Mouse (Mus musculus) limb, embryonic 10.5 days (tissue): ENCODE data around the gene Prlh. TPM values are rescaled to one million over a fixed set of nuclear protein-coding genes. Genes with fewer than 3 reads are reported as not detected.

Source experiments
- DNase-seq: peaks from one replicate; pipeline ENCODE4 v3.0.0-alpha.2; 2017; ENCODE audit warnings: low spot score
- H3K27ac ChIP-seq: fragments of 300-500 bp; sonication (generic); 2 replicates; pipeline ENCODE4 v1.5.1; 2016; ENCODE audit warnings: mild to moderate bottlenecking
- H3K27me3 ChIP-seq: fragments of 300-500 bp; sonication (generic); 2 replicates; pipeline ENCODE4 v1.6.1; 2016; ENCODE audit warnings: low read depth, mild to moderate bottlenecking; ENCODE audit not compliant: poor library complexity, severe bottlenecking
- H3K36me3 ChIP-seq: fragments of 300-500 bp; sonication (generic); 2 replicates; pipeline ENCODE4 v1.6.1; 2016; ENCODE audit warnings: mild to moderate bottlenecking, moderate library complexity
- H3K4me1 ChIP-seq: fragments of 300-500 bp; sonication (generic); 2 replicates; pipeline ENCODE4 v1.6.1; 2016
- H3K4me3 ChIP-seq: fragments of 300-500 bp; sonication (generic); 2 replicates; pipeline ENCODE4 v1.5.1; 2016; ENCODE audit warnings: mild to moderate bottlenecking, moderate library complexity
- H3K9me3 ChIP-seq: fragments of 300-500 bp; sonication (generic); replicated peaks from 2 replicates; pipeline ENCODE4 v1.6.1; 2016; ENCODE audit warnings: mild to moderate bottlenecking
- WGBS: fragments of 180-500 bp; shearing (Covaris S2); methylation state at CpG from one replicate; pipeline ENCODE4 v1.1.7; 2016; 5-methylcytosine and 5-hydroxymethylcytosine counted together
- polyA plus RNA-seq: library from polyadenylated mRNA; unstranded; fragments of >200 nt; fragmentation: Nextera tagmentation; extraction: Ambion mirVana; gene quantifications from 2 replicates; pipeline ENCODE4 v1.2.1, GENCODE M21; 2016

The Prlh gene
- polyA plus RNA-seq, 1 experiment from 2014 or later = not detected

GRCm38 (mm10) chr1:90927308-90927707, 25.6 kb upstream of the Prlh start:
- no peak for DNase-seq
- H3K27ac ChIP-seq = no peak overlapping the region
- peaks cover 17% of the 10 kb centered on the region for H3K27me3 ChIP-seq
- H3K4me3 ChIP-seq = no peak overlapping the region
- H3K4me1 ChIP-seq = peaks cover 11% of the 10 kb centered on the region
- WGBS = 48% methylated on average over 15 of the region's 15 CpGs
- no peaks in the 10 kb centered on the region for H3K9me3 ChIP-seq
- no peaks in the 10 kb centered on the region for H3K36me3 ChIP-seq

GRCm38 (mm10) chr1:90927929-90928574, 24.9 kb upstream of the Prlh start:
- peak overlapping the region; percentile 43; the same call in 1 of the 2 replicates for H3K27ac ChIP-seq
- WGBS = 2% methylated on average over 23 of the region's 23 CpGs

GRCm38 (mm10) chr1:90928575-90928934, 24.4 kb upstream of the Prlh start:
- Histone ChIP-seq H3K27ac (0 out of 2 replicates have a peak overlapping the region, but pooled peaks have one; percentile 43), H3K36me3 (no peaks in the 10 kb centered on the region), H3K9me3 (no peaks in the 10 kb centered on the region), H3K27me3 (peaks cover 17% of the 10 kb centered on the region), H3K4me1 (peaks cover 11% of the 10 kb centered on the region), H3K4me3 (peak overlapping the region; percentile 45)
- DNase-seq = peak; percentile 90
- 6% methylated on average over 6 of the region's 6 CpGs for WGBS

More at GRCm38 (mm10) chr1:90927929-90928574, 24.9 kb upstream of the Prlh start:
- Histone ChIP-seq H3K36me3 (no peaks in the 10 kb centered on the region), H3K4me3 (peak overlapping the region; percentile 45), H3K4me1 (peaks cover 11% of the 10 kb centered on the region), H3K27me3 (peaks cover 17% of the 10 kb centered on the region), H3K9me3 (no peaks in the 10 kb centered on the region)
- peak; percentile 44 for DNase-seq

- Histone ChIP-seq H3K27ac (no peak overlapping the region), H3K9me3 (no peaks in the 10 kb centered on the region), H3K36me3 (no peaks in the 10 kb centered on the region), H3K4me3 (no peak overlapping the region), H3K4me1 (peaks cover 8% of the 10 kb centered on the region), H3K27me3 (peaks cover 4% of the 10 kb centered on the region)
- 81% methylated on average over 5 of the region's 5 CpGs for WGBS
- no peak for DNase-seq
Observed at GRCm38 (mm10) chr1:90933001-90933400, 19.9 kb upstream of the Prlh start.

- H3K4me3 ChIP-seq = no peak overlapping the region
- H3K27me3 ChIP-seq = no peaks in the 10 kb centered on the region
- H3K4me1 ChIP-seq = no peaks in the 10 kb centered on the region
- no peaks in the 10 kb centered on the region for H3K36me3 ChIP-seq
- WGBS = 67% methylated on average over 9 of the region's 9 CpGs
- no peak overlapping the region for H3K27ac ChIP-seq
- DNase-seq = no peak
- no peaks in the 10 kb centered on the region for H3K9me3 ChIP-seq
Observed at GRCm38 (mm10) chr1:90936990-90937389, 15.9 kb upstream of the Prlh start.

- no peak for DNase-seq
- H3K4me1 ChIP-seq = no peaks in the 10 kb centered on the region
- no peaks in the 10 kb centered on the region for H3K36me3 ChIP-seq
- 92% methylated on average over 4 of the region's 4 CpGs for WGBS
- no peak overlapping the region for H3K4me3 ChIP-seq
- H3K27me3 ChIP-seq = no peaks in the 10 kb centered on the region
- H3K9me3 ChIP-seq = no peaks in the 10 kb centered on the region
- H3K27ac ChIP-seq = no peak overlapping the region
Observed at GRCm38 (mm10) chr1:90939980-90940379, 12.9 kb upstream of the Prlh start.

GRCm38 (mm10) chr1:90945171-90945570, 7.7 kb upstream of the Prlh start:
- Histone ChIP-seq H3K4me1 (no peaks in the 10 kb centered on the region), H3K4me3 (no peak overlapping the region), H3K36me3 (no peaks in the 10 kb centered on the region), H3K9me3 (no peaks in the 10 kb centered on the region), H3K27ac (no peak overlapping the region), H3K27me3 (no peaks in the 10 kb centered on the region)
- DNase-seq = no peak
- WGBS = 61% methylated on average over 10 of the region's 10 CpGs

- 70% methylated on average over 2 of the region's 2 CpGs for WGBS
- no peak for DNase-seq
- H3K36me3 ChIP-seq = no peaks in the 10 kb centered on the region
- no peaks in the 10 kb centered on the region for H3K4me1 ChIP-seq
- H3K4me3 ChIP-seq = no peak overlapping the region
- H3K9me3 ChIP-seq = no peaks in the 10 kb centered on the region
- H3K27me3 ChIP-seq = no peaks in the 10 kb centered on the region
- no peak overlapping the region for H3K27ac ChIP-seq
Observed at GRCm38 (mm10) chr1:90947252-90947651, 5.7 kb upstream of the Prlh start.

- Histone ChIP-seq H3K27ac (no peak overlapping the region), H3K9me3 (no peaks in the 10 kb centered on the region), H3K4me3 (no peak overlapping the region), H3K36me3 (no peaks in the 10 kb centered on the region), H3K27me3 (no peaks in the 10 kb centered on the region), H3K4me1 (no peaks in the 10 kb centered on the region; the same call in 1 of the 2 replicates)
- no peak for DNase-seq
- WGBS = 81% methylated on average over 9 of the region's 9 CpGs
Observed at GRCm38 (mm10) chr1:90949309-90949708, 3.6 kb upstream of the Prlh start.

GRCm38 (mm10) chr1:90951670-90952069, 1.2 kb upstream of the Prlh start:
- no peaks in the 10 kb centered on the region; the same call in 1 of the 2 replicates for H3K4me1 ChIP-seq
- no peaks in the 10 kb centered on the region for H3K27me3 ChIP-seq
- no peak overlapping the region for H3K4me3 ChIP-seq
- no peak for DNase-seq
- no peak overlapping the region for H3K27ac ChIP-seq
- no peaks in the 10 kb centered on the region for H3K36me3 ChIP-seq
- 85% methylated on average over 7 of the region's 7 CpGs for WGBS
- no peaks in the 10 kb centered on the region for H3K9me3 ChIP-seq

- Histone ChIP-seq H3K4me3 (no peak overlapping the region), H3K27ac (no peak overlapping the region), H3K36me3 (no peaks in the 10 kb centered on the region), H3K9me3 (no peaks in the 10 kb centered on the region), H3K4me1 (no peaks in the 10 kb centered on the region; the same call in 1 of the 2 replicates), H3K27me3 (peaks cover 11% of the 10 kb centered on the region; the same call in 1 of the 2 replicates)
- DNase-seq = no peak
- 81% methylated on average over 11 of the region's 11 CpGs for whole genome bisulfite sequencing
Observed at GRCm38 (mm10) chr1:90953688-90954087, 780 bp downstream of the Prlh start.

- DNase-seq = peak; percentile 76
- no peak overlapping the region for H3K4me3 ChIP-seq
- H3K9me3 ChIP-seq = no peaks in the 10 kb centered on the region
- H3K36me3 ChIP-seq = no peaks in the 10 kb centered on the region
- H3K27me3 ChIP-seq = peaks cover 22% of the 10 kb centered on the region; the same call in 1 of the 2 replicates
- H3K4me1 ChIP-seq = no peaks in the 10 kb centered on the region; the same call in 1 of the 2 replicates
- 26% methylated on average over 6 of the region's 7 CpGs for WGBS
- no peak overlapping the region for H3K27ac ChIP-seq
Observed at GRCm38 (mm10) chr1:90956245-90957096, 3.6 kb downstream of the Prlh start.

GRCm38 (mm10) chr1:90962526-90962925, 9.6 kb downstream of the Prlh start:
- 52% methylated on average over 4 of the region's 4 CpGs for WGBS
- H3K27me3 ChIP-seq = peaks cover 33% of the 10 kb centered on the region; the same call in 1 of the 2 replicates
- no peak for DNase-seq
- no peaks in the 10 kb centered on the region for H3K9me3 ChIP-seq
- H3K4me1 ChIP-seq = 0 out of 2 replicates have a peak, but pooled peaks cover 4% of the 10 kb centered on the region
- H3K4me3 ChIP-seq = no peak overlapping the region
- no peak overlapping the region for H3K27ac ChIP-seq
- H3K36me3 ChIP-seq = no peaks in the 10 kb centered on the region
